Mouse (Mus musculus) lung, adult 2 months (tissue): ENCODE measurements around the gene Nfix.

Experiments
- CTCF ChIP-seq: fragments of 200-500 bp; IDR thresholded peaks from 2 replicates; pipeline ENCODE4 v1.5.1; 2011; ENCODE audit warnings: mild to moderate bottlenecking, low read length, control low read depth; ENCODE audit not compliant: insufficient read depth
- POLR2A ChIP-seq: fragments of 200-500 bp; IDR thresholded peaks from 2 replicates; pipeline ENCODE4 v1.6.1; 2011; ENCODE audit warnings: low read depth, mild to moderate bottlenecking, control low read depth, low read length, borderline replicate concordance; ENCODE audit errors: extremely low read depth

GRCm38 (mm10) chr8:84725246-84725940, 74.8 kb downstream of the Nfix start:
- TF ChIP-seq POLR2A (no peak), CTCF (no peak)
